Mouse (Mus musculus) CH12.LX (cell line): Measurements from ENCODE around the gene Tbc1d9. TPM values are rescaled to one million over a fixed set of nuclear protein-coding genes. Genes with fewer than 3 reads are reported as not detected.

Experiments
- DNase-seq: peaks from one replicate; pipeline ENCODE4 v3.0.0-alpha.2; 2013; ENCODE audit errors: extremely low read depth
- H3K27ac ChIP-seq: 2 replicates; pipeline ENCODE4 v1.5.1; 2012; ENCODE audit warnings: low read depth, mild to moderate bottlenecking, control low read depth, moderate library complexity; ENCODE audit not compliant: insufficient read depth
- H3K27me3 ChIP-seq: replicated peaks from 2 replicates; pipeline ENCODE3; 2012; ENCODE audit warnings: inconsistent platforms
- H3K36me3 ChIP-seq, 2 experiments: replicated peaks in 1 of 2; 2 replicates each; pipeline versions ENCODE3 to v1.6.1; 2012; ENCODE audit warnings: inconsistent platforms in 1 of 2, low read length in 1 of 2, mild to moderate bottlenecking in 1 of 2, mixed read lengths in 1 of 2, moderate library complexity in 1 of 2; ENCODE audit not compliant: control insufficient read depth in 1 of 2, insufficient read depth in 1 of 2
- H3K4me1 ChIP-seq, 2 experiments: 2 replicates each; pipeline ENCODE4 v1.6.1; 2012; ENCODE audit warnings: inconsistent platforms in 1 of 2, moderate library complexity in 1 of 2; ENCODE audit not compliant: insufficient read depth in 2 of 2, control insufficient read depth in 1 of 2
- H3K4me2 ChIP-seq: 2 replicates; pipeline ENCODE4 v1.6.1; 2012; ENCODE audit warnings: low read depth, mild to moderate bottlenecking, control low read depth; ENCODE audit not compliant: poor library complexity, insufficient read depth, severe bottlenecking
- H3K4me3 ChIP-seq, 3 experiments: fragments of 150-350 bp in 1 of 3; sonication (generic) in 1 of 3; replicated peaks in 1 of 3; 2 replicates each; pipeline versions ENCODE3 to v1.5.1; 2011 to 2012; ENCODE audit warnings: low read depth in 2 of 3, low read length in 2 of 3, mild to moderate bottlenecking in 2 of 3, moderate library complexity in 2 of 3, control low read depth in 1 of 3, improper control_type of control experiment in 1 of 3, inconsistent platforms in 1 of 3, mixed read lengths in 1 of 3; ENCODE audit not compliant: poor library complexity in 1 of 3
- H3K79me2 ChIP-seq: replicated peaks from 2 replicates; pipeline ENCODE4 v1.6.1; 2012; ENCODE audit warnings: mild to moderate bottlenecking, moderate library complexity; ENCODE audit not compliant: control insufficient read depth, poor library complexity, insufficient read depth, severe bottlenecking; ENCODE audit errors: extremely low read depth
- H3K9ac ChIP-seq: 2 replicates; pipeline ENCODE4 v1.6.1; 2012; ENCODE audit warnings: low read depth, mild to moderate bottlenecking, control low read depth, moderate library complexity; ENCODE audit not compliant: insufficient read depth
- H3K9me3 ChIP-seq: replicated peaks from 2 replicates; pipeline ENCODE3; 2012; ENCODE audit warnings: low read length, inconsistent platforms, mixed read lengths
- CHD1 ChIP-seq: IDR thresholded peaks from 2 replicates; pipeline ENCODE4 v1.6.1; 2012; ENCODE audit warnings: low read depth, low read length, improper control_type of control experiment, inconsistent platforms
- CHD2 ChIP-seq: IDR thresholded peaks from 2 replicates; pipeline ENCODE4 v1.6.1; 2011; ENCODE audit warnings: low read length, improper control_type of control experiment
- E2F4 ChIP-seq: IDR thresholded peaks from 2 replicates; pipeline ENCODE4 v1.6.1; 2011; ENCODE audit warnings: low read depth, low read length, improper control_type of control experiment; ENCODE audit not compliant: insufficient replicate concordance
- ELF1 ChIP-seq: IDR thresholded peaks from 2 replicates; pipeline ENCODE4 v1.6.1; 2014; ENCODE audit warnings: low read depth, mild to moderate bottlenecking, inconsistent platforms, low read length, improper control_type of control experiment
- GABPA ChIP-seq: IDR thresholded peaks from 2 replicates; pipeline ENCODE4 v1.6.1; 2012; ENCODE audit warnings: low read depth, low read length, improper control_type of control experiment, inconsistent platforms; ENCODE audit not compliant: insufficient replicate concordance
- IRF4 ChIP-seq: IDR thresholded peaks from 2 replicates; pipeline ENCODE4 v1.6.1; 2014; ENCODE audit warnings: low read depth, mild to moderate bottlenecking, inconsistent platforms, low read length, improper control_type of control experiment
- JUND ChIP-seq: conservative IDR thresholded peaks from 2 replicates; pipeline ENCODE4 v1.6.1; 2011; ENCODE audit warnings: low read depth, low read length, improper control_type of control experiment
- MEF2A ChIP-seq: IDR thresholded peaks from 2 replicates; pipeline ENCODE4 v1.6.1; 2014; ENCODE audit warnings: low read depth, mild to moderate bottlenecking, inconsistent platforms, low read length, improper control_type of control experiment, borderline replicate concordance
- MXI1 ChIP-seq: IDR thresholded peaks from 2 replicates; pipeline ENCODE4 v1.6.1; 2011; ENCODE audit warnings: mild to moderate bottlenecking, low read depth, low read length, improper control_type of control experiment
- PAX5 ChIP-seq: IDR thresholded peaks from 2 replicates; pipeline ENCODE4 v1.6.1; 2012; ENCODE audit warnings: low read length, inconsistent platforms, mixed read lengths
- POLR2AphosphoS2 ChIP-seq: IDR thresholded peaks from 2 replicates; pipeline ENCODE4 v1.6.1; 2011; ENCODE audit warnings: low read depth, low read length, improper control_type of control experiment
- UBTF ChIP-seq: IDR thresholded peaks from 2 replicates; pipeline ENCODE4 v1.6.1; 2012; ENCODE audit warnings: low read depth, mild to moderate bottlenecking, inconsistent platforms, low read length, improper control_type of control experiment, moderate library complexity
- USF1 ChIP-seq: IDR thresholded peaks from 2 replicates; pipeline ENCODE4 v1.6.1; 2014; ENCODE audit warnings: low read depth, mild to moderate bottlenecking, inconsistent platforms, low read length, improper control_type of control experiment
- ZC3H11A ChIP-seq: IDR thresholded peaks from 2 replicates; pipeline ENCODE4 v1.6.1; 2012; ENCODE audit warnings: low read depth, mild to moderate bottlenecking, inconsistent platforms, low read length, improper control_type of control experiment
- ZMIZ1 ChIP-seq: IDR thresholded peaks from 2 replicates; pipeline ENCODE4 v1.6.1; 2012; ENCODE audit warnings: low read depth, mild to moderate bottlenecking, inconsistent platforms, low read length, improper control_type of control experiment
- dilution Hi-C: fragments of 300-500 bp; cut with MboI; formaldehyde crosslinking; loops from 2 replicates; pipeline ENCODE4 v1.14.3; 2020; ENCODE audit warnings: low sequenced_read_pairs; ENCODE audit not compliant: extremely low pct_unique_long_range_greater_than_20kb, extremely low pct_ligation_motif_present
- in situ Hi-C: fragments of 300-500 bp; cut with MboI; formaldehyde crosslinking; loops from 3 replicates; pipeline ENCODE4 v1.14.3; 2019; ENCODE audit warnings: low sequenced_read_pairs, low pct_ligation_motif_present, low pct_unique_long_range_greater_than_20kb, mixed read lengths
- polyA plus RNA-seq: library from polyadenylated mRNA; unstranded; fragments of >175 nt; gene quantifications from 2 replicates; pipeline ENCODE4 v1.2.1, GENCODE M21; 2012; ENCODE audit warnings: low read depth; ENCODE audit not compliant: insufficient read length
- total RNA-seq, 2 experiments: library from RNA; depleted of rRNA; stranded (reverse); fragments of 300-350 nt in 1 of 2; fragments of >200 nt in 1 of 2; gene quantifications; 2 replicates each; pipeline ENCODE4 v1.2.3; 2012 to 2014

Gene Tbc1d9
- total and polyA plus RNA-seq, 3 experiments = 1.3 to 5.0 (median 1.6) TPM

- H3K4me1 ChIP-seq = peaks cover 5 to 23% of the 10 kb centered on the region in 2 experiments; a peak in 3 of 4 replicates
- dilution Hi-C loops (no loop called here), in situ Hi-C loops (loop anchor here (10.0 kb wide), 1 partner anchor 322 kb away; the partner anchor contains the start of gene Rnf150)
- H3K9me3 ChIP-seq = no peaks in the 10 kb centered on the region
- H3K79me2 ChIP-seq = no peaks in the 10 kb centered on the region
- no peak overlapping the region for H3K27ac ChIP-seq
- no peak overlapping the region for H3K9ac ChIP-seq
- TF ChIP-seq ZC3H11A (no peak), ELF1 (no peak), USF1 (no peak), MEF2A (no peak), ZMIZ1 (no peak)
- H3K27me3 ChIP-seq = no peaks in the 10 kb centered on the region
- no peaks in the 10 kb centered on the region for H3K36me3 ChIP-seq
- no peak overlapping the region for H3K4me3 ChIP-seq
- no peak for DNase-seq
- no peak overlapping the region for H3K4me2 ChIP-seq
These were observed 21.2 kb downstream of the Tbc1d9 start for GRCm38 (mm10) chr8:83186376-83186775.

- H3K79me2 ChIP-seq = no peaks in the 10 kb centered on the region
- H3K4me2 ChIP-seq = no peak overlapping the region
- H3K9me3 ChIP-seq = no peaks in the 10 kb centered on the region
- peaks cover 5 to 23% of the 10 kb centered on the region in 2 experiments; a peak in 3 of 4 replicates for H3K4me1 ChIP-seq
- DNase-seq = no peak
- TF ChIP-seq PAX5 = no peak
- TF ChIP-seq GABPA = no peak
- TF ChIP-seq CHD1 = no peak
- no peak for TF ChIP-seq UBTF
- TF ChIP-seq JUND = no peak
- no peak for TF ChIP-seq IRF4
- no peak for TF ChIP-seq CHD2
- TF ChIP-seq POLR2AphosphoS2 = no peak
- TF ChIP-seq MXI1 = no peak
- TF ChIP-seq MEF2A = no peak
- no peak for TF ChIP-seq E2F4
- no peak overlapping the region for H3K9ac ChIP-seq
- no peak overlapping the region for H3K27ac ChIP-seq
- in situ Hi-C loops (loop anchor here (10.0 kb wide), 1 partner anchor 323 kb away; the partner anchor contains the start of gene Rnf150), dilution Hi-C loops (no loop called here)
- no peaks in the 10 kb centered on the region for H3K27me3 ChIP-seq
- no peaks in the 10 kb centered on the region for H3K36me3 ChIP-seq
- H3K4me3 ChIP-seq = no peak overlapping the region
These were observed 22.3 kb downstream of the Tbc1d9 start for GRCm38 (mm10) chr8:83187363-83187962.
